Mouse (Mus musculus) bone marrow, adult 2 months (tissue): Measurements from ENCODE around the gene Gm10643.
A peak's percentile ranks its signal among the peaks of the same experiment; 100 is the strongest.

ENCODE experiments used
- CTCF ChIP-seq: fragments of 200-500 bp; IDR thresholded peaks from 2 replicates; pipeline ENCODE4 v1.5.1; 2011; ENCODE audit warnings: low read length, control low read depth; ENCODE audit not compliant: control insufficient read depth, insufficient read depth
- POLR2A ChIP-seq: fragments of 200-500 bp; IDR thresholded peaks from 2 replicates; pipeline ENCODE4 v1.6.1; 2011; ENCODE audit warnings: low read depth, mild to moderate bottlenecking, control low read depth, low read length, borderline replicate concordance; ENCODE audit not compliant: control insufficient read depth

- TF ChIP-seq CTCF (peak; percentile 85), POLR2A (no peak)
These were observed 40.8 kb downstream of the Gm10643 start for GRCm38 (mm10) chr8:84024171-84024570.
